Mouse (Mus musculus): Measurements from ENCODE around the gene Riok2. TPM values are rescaled to one million over a fixed set of nuclear protein-coding genes. Genes with fewer than 3 reads are reported as not detected.
A peak's percentile ranks its signal among the peaks of the same experiment; 100 is the strongest.

Riok2 gene
- polyA plus RNA-seq, 1 experiment = 7.4 TPM

DNA sequence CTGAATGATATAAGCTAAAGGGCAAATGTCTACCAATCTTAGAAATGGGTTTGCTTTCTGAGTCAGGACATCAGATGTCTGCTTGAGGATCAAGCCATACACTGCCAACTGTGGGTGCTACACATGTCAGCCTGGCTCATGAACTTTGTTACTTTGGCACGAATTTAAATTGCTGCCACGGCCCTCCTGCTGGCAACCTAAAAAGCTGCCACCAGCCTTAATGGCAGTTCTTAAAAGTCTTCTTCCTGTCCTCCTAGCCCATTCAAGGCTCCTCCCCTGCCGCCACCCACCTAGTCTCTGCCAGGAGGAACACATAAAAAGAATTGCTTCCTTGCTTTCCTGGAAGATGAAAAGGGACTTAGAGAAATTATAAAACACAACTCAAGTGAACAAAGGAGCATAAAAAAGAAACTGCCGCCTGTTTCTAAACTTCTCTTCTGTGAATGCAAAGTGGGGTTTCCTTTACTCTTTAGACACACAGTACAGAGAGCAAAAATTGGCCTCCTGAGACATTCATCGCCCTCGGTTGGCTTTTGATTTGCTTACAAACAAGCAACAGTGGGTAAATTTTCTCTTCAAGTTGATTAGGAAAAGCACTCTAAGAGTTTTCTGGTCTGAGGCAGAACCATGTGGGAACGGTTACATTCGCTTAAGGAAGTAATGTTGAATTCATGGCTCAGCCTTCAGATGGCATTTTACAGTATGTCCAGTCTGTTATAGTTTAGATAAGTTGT, 30.9 kb downstream of the Riok2 start:
- DNase-seq (ENCODE audit: low read depth, low spot score) = peak; percentile 50

DNA sequence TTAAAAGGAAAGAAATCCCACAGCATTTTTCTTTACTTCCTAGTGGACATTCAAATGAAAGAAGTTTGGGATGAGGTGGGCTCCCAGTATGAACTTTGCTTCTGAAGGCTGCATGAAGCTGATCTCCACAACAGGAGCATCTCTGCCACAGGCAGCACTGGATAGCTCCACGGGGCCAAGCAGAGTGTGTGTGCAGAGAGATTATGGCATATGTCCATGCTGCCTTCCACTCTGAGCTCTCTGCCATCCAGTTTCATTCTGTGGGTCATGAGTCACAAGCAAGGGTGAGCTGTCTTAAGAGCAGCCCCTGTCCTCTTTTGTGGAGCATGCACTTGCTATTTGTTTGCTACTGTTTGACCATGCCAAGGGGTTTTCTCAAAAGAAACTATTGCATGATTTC, 31.5 kb downstream of the Riok2 start:
- WGBS = 13% methylated on average over 1 of the region's 1 CpGs
- DNase-seq (ENCODE audit: low read depth, low spot score) = no peak

More for the DNA sequence above, 30.9 kb downstream of the Riok2 start:
- WGBS = 21% methylated on average over 8 of the region's 8 CpGs

DNA sequence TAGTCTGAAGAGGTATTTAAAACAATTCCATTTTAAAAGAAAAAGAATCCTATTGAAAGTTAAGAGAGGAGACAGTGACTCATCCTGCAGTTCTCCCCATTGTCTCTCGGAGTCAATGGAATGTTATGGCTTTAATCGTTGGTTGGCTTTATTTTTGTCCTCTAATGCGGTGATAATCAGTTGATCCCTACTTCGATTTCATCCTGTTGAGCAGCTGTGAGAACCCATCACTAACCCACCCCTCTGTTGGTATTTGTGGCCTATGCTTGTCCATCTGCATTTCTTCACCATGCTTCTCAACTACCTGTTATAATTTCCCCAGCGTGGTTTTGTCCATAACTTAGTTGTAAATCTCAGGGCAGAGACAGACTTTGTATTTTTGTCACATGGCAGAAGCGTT, 34.0 kb downstream of the Riok2 start:
- DNase-seq (ENCODE audit: low read depth, low spot score) = no peak
- WGBS = 75% methylated on average over 6 of the region's 6 CpGs

DNA sequence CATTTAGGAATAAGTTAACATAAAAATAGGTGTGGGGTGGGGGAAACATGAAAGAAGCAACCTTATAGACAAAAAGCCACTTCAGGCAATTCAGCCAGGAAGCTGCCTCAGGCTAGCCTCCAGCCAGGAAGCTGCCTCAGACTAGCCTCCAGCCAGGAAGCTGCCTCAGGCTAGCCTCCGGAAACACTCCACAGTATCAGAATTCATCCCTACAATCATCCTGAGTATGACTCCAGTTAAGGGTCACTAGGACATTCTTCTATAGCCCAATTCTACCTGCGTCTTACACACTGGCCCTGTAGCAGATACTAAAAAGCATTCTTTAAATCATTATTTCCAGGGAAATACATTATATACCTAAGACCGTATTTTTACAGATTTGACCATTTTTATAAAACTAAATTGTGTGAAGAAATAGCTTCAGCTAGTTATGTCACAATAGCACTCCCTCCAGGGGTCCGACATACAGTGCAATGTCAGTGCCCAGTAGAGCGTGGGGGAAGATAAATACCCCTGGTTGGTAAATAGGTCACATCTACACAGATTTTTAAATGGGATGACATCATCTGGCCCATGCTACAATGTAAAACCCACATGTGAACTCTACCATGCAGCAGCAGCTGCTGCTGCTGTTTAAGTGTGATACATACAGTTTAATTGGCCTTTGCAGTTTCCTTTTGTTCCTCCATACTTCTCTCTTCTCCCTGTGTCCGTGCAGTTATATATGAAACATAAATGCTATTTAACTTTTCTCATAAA, 34.8 kb downstream of the Riok2 start:
- 82% methylated on average over 6 of the region's 6 CpGs for WGBS
- no peak for DNase-seq (ENCODE audit: low read depth, low spot score)

DNA sequence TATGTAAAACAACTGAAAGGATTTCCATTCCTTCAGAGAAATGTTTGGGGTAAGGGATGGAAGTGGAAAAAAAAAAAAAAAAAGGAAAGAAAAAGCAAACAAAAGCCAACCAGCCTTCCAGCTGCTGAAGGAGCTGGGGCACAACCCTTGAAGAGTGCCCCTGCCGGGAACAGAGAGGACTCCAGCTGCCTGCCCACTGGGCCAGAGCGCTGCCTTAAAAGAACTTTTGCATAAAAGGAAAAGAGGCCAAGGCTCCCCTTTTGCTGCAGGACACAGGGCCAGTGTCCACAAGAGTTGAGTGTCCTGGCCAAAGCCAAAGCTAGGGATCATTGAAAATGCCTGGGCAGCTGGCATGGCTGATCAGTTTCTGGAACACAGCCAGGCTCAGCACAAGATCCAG, 35.5 kb downstream of the Riok2 start:
- WGBS = 41% methylated on average over 2 of the region's 2 CpGs
- DNase-seq (ENCODE audit: low read depth, low spot score) = no peak

DNA sequence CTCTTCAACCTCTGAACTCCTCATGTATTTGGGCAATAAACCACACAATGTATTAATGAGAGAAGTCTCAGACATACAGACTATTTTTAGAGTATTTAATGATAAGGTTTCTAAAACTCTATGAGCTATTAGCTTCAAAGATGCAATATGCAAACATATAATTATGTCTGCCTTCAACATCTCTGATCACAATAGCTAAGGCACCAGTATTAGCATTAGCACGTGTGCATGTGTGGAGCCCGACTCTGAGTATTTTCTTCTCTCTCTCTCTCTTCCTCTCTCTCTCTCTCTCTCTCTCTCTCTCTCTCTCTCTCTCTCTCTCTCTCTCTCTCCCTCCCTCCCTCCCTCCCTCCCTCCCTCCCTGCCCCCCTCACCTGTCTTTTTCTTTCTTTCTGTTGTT, 37.3 kb downstream of the Riok2 start:
- WGBS = 69% methylated on average over 2 of the region's 2 CpGs
- DNase-seq (ENCODE audit: low read depth, low spot score) = no peak

DNA sequence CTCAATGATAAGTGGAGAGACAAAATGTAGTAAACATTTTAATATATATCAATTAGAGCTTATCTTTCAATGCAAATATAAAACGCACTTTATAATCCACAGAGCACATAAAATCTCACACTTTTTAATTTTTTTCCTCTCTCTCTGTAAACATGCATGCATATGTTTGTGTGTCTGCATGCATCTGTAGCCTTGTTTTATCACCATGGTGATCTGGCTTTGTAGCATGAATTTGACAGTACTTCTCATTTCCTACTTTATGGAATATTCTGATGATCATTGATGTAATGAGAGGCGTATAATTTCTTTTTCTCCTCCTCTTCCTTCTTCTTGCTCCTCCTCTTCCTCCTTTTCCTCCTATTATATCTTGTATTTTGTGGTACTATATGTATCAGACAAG, 38.1 kb downstream of the Riok2 start:
- WGBS = 67% methylated on average over 2 of the region's 2 CpGs

DNA sequence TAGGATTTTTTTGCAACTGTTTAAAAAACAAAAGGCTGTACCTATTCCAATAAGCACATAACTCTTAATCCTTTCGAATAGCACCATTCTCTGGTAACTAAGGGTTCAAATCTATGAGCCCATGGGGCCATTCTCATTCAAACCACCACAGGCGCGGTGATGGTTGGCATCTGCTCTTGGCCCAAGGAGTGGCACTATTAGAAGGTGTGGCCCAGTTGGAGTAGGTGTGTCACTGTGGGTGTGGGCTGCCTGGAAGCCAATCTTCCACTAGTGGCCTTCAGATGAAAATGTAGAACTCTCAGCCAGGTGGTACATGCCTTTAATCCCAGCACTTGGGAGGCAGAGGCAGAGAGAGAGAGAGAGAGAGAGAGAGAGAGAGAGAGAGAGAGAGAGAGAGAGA, 40.1 kb downstream of the Riok2 start:
- 82% methylated on average over 3 of the region's 3 CpGs for WGBS
- no peak for DNase-seq (ENCODE audit: low read depth, low spot score)

More for the DNA sequence above, 38.1 kb downstream of the Riok2 start:
- DNase-seq (ENCODE audit: low read depth, low spot score) = no peak

DNA sequence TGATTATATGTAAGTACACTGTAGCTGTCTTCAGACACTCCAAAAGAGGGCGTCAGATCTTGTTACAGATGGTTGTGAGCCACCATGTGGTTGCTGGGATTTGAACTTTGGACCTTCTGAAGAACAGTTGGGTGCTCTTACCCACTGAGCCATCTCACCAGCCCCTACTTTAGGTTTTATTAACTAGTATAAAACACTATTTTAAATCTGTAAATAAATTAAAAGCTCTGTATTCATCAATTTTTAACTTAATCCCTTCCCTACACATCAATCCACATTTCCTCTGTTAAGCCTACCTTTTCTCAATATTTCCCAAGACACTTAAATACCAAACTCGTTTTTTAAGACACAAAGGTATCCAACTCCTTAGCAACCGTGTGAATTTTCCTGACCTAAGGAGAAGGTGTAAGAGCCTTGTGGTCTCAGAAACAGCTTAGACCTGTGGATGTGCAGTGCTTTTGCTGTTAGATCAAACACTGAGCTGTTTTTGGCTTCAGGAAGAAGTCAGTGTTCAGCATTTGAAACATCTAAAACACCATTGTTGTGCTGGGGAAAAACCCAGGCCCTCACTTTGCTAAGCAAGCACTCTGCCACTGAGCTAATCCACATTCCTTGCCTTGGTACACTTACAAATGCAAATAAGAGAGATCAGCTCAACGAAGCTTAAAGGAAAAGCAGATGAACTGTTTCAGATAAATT, 50.6 kb downstream of the Riok2 start:
- WGBS = 49% methylated on average over 4 of the region's 4 CpGs
- DNase-seq (ENCODE audit: low read depth, low spot score) = no peak

DNA sequence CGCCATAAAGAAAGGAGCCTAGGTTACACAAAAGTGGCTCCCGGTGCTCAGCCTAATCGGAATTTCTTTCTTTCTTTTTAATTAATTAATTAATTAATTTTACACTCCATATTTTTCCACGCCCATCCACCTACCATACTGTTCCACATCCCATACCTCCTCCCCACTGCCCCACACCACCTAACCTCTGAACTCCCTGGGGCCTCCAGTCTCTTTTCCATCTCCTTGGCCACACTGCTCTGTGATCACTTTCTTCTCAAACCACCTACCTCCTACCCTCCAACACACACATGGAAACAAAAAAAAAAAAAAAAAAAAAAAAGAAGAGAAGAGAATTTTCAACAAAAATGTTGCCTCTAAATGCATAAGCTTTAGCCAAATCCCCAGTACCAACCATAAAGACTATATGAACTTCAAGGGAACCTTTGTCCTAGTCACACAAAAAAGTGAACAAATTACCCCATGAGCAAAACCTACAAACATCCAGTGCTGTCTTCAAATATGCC, 51.3 kb downstream of the Riok2 start:
- WGBS = 84% methylated on average over 4 of the region's 4 CpGs
- no peak for DNase-seq (ENCODE audit: low read depth, low spot score)

DNA sequence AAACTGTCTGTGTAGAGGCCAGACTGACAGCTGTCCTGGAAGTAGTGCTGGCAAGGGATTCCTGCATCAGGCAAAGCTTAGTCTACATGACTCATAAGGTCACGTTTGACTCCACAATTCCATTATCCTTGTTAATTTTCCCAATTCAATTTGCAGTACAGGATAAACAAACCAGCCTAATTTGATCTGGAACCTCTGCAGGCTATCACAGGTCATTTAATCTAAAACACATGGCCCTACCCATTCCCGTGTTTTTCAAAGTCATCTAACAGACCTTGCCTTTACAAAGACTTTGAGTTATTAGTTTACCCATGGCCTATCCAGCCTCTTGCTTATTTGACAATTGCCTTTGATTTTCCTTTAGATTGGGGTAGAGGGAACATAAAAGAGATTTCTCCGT, 51.8 kb downstream of the Riok2 start:
- DNase-seq (ENCODE audit: low read depth, low spot score) = no peak
- 31% methylated on average over 3 of the region's 3 CpGs for WGBS

DNA sequence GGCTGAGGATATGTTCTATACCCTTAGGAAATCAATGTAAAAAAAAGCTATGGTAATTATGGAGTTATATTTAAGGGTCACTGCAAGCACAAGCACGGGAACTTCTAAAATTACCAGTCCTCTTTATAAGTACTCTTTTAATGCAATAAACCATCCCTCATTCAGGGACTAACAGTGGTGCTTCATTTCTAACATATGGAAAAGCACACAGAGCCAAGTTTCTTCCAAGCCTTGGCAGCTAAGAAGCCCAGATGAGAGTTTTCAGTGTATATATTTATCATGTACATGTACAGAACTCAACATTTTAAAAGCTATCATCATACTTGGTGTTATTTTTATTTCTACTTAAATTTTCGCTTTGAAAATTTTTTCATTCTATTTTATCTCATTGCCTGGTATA, 54.8 kb downstream of the Riok2 start:
- 54% methylated on average over 2 of the region's 2 CpGs for WGBS
- DNase-seq (ENCODE audit: low read depth, low spot score) = no peak

DNA sequence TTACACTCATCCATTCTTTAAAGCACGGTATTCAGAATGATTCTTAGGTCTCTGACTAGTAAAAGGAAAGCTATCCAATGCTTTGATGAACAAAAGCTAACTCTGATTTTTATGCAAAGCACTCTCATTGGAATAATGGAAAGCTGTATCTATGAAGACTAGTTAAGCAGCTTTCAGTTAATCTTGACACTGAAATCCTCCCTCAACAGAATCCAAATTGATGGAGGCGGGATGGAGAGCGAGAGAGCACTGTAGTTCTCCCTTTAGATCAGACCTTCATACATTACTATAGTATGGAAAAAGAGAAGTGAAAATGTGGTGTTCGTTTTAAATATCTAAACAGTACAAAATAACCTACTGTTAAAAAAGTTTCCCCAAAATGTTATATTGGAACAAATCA, 59.6 kb downstream of the Riok2 start:
- DNase-seq (ENCODE audit: low read depth, low spot score) = no peak
- 79% methylated on average over 4 of the region's 4 CpGs for WGBS

DNA sequence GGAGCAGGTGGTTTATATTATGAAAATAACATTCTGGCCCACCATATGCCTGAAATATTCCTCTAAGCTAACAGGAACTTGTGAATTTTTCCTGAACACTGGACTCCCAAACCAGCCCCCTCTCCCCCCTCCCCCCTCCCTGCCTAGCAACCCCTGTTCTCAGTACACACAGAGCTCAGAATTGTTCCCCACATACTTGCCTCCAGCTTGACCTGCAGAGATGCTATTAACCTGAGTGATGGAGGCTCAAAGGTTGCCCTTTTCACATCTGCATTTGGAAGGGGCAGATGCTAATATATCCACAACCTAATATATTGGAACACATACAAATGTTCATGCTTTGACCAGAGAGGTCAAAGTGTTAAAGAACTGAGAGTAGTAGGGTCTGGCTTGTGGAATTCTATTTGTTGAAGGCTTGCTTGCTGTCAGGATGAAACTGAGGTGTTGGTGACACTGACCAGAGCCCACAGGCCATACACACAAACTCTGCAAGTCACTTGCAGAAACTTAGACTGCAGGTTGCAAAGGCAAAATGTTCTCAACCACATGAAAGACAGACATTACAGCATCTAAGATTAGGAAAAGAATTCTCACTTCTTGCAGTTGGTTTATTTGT, 64.6 kb downstream of the Riok2 start:
- no peak for DNase-seq (ENCODE audit: low read depth, low spot score)

DNA sequence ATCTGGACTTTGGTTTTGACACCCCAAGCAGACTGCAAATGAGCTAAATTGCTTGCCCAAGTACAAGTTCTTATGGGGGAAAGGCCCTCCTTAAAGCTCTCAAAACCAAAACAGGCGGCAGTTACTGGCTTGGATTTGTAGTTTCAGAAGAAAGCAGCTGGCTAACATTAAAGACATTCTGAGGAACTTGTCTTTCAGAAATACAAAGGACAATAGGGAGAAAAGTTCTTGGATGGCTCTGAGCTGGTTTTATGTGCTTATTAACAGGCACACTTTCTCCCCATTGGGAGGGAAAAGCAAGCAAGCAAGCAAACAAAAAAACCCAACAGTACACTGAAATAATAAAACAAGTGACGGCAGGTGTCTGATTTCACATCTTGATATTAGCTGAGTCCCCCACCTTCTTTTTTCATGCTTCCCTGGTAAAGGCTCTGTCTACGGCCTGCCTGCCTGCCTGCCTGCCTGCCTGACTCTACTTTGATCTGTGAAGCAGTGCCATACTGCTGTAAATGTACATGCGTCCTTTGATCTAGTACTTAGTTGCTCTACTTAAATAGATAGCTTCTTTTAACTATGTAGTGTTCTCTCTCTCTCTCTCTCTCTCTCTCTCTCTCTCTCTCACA, 67.9 kb downstream of the Riok2 start:
- DNase-seq (ENCODE audit: low read depth, low spot score) = no peak
- 45% methylated on average over 4 of the region's 4 CpGs for WGBS

DNA sequence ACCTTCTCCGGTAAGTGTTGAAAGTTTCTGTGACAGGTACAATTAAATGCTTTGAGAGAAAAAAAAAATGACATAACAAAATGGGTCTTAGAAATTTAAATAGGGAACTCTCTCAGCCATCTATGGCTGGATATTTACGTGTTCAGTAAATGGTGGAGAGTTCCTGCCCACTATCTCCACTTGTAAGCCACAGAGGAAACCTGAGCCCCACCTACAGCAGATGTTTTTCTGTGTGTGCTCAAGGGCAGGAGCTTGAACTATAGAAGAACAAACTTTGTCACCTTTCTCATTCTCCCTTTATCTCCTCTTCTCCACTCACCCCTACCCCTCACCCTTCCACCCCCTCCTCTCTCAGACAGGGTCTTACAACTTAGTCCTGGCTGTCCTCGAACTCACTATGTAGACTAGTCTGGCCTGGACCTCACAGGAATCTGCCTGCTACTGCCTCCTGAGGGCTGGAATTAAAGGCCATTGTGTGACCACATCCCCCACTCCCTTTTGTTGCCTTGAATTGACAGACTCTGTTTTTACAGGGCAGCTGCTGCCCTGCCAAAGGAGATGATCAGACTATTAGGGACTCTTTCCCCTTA, 70.3 kb downstream of the Riok2 start:
- WGBS = 70% methylated on average over 3 of the region's 3 CpGs
- no peak for DNase-seq (ENCODE audit: low read depth, low spot score)
